15 mouse cellular contexts compared by ENCODE assay signal in the genomic region with DNA sequence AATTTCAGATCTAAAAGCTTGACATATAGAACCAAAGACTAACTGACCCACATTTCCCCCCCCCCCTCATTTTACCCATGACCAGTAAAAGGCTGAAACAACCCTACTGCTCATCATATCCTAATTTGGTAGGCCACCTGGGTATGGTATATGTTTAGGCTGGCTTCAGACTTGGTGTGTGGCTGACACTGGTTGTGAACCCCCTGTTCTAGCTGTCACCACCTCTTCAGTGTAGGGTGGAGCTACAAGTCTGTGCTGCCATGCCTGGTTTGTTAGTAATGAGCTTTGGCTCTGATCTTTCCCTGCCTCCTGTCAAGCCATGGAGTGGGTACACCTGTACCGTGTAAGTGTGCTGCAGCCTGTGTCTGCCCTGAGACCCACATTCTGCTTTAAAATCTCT.
"Had no signal": no experiment of that assay in that cellular context is flagged by ENCODE, and none has a peak within 500 bp of the region (broad histone marks: within the 10 kb centered on the region; RNA-seq: fewer than 3 reads in every experiment).

No protein-coding gene starts in this region.

- H3K4me2 ChIP-seq: liver, embryonic 13.5 days; lung, embryonic 15.5 days; stomach, embryonic 15.5 days had no signal

- H3K27ac ChIP-seq: left cerebral cortex, adult 2 months; liver, embryonic 13.5 days; lung, embryonic 15.5 days; macrophage; stomach, embryonic 15.5 days had no signal

- DNase-seq: kidney, adult 8-10 months; kidney, postnatal 25 days; liver; liver, embryonic 13.5 days; liver, postnatal 0 days; lung, postnatal 14 days; right cerebral cortex, postnatal 14 days; thymus, adult 2 months; thymus, postnatal 25 days had no signal

- H3K36me3 ChIP-seq: liver, embryonic 13.5 days; lung, embryonic 15.5 days; stomach, embryonic 15.5 days had no signal

- H3K27me3 ChIP-seq: liver, embryonic 13.5 days; lung, embryonic 15.5 days; megakaryocyte, embryonic 14.5 days; stomach, embryonic 15.5 days had no signal

- H3K9ac ChIP-seq: liver, embryonic 13.5 days; liver, postnatal 0 days; lung, embryonic 15.5 days; stomach, embryonic 15.5 days had no signal

- H3K9me3 ChIP-seq: liver, embryonic 13.5 days; lung, embryonic 15.5 days; megakaryocyte, embryonic 14.5 days; stomach, embryonic 15.5 days had no signal

- H3K4me1 ChIP-seq: liver, embryonic 13.5 days had no signal

- ATAC-seq: intestine, postnatal 0 days; liver, postnatal 0 days had no signal

- H3K4me3 ChIP-seq: left cerebral cortex, adult 2 months; liver, embryonic 13.5 days; lung, embryonic 15.5 days; megakaryocyte, embryonic 14.5 days; stomach, embryonic 15.5 days had no signal
